Mouse (Mus musculus): Measurements from ENCODE around the gene Pdzd8. TPM values are rescaled to one million over a fixed set of nuclear protein-coding genes. Genes with fewer than 3 reads are reported as not detected.

The Pdzd8 gene
- polyA plus RNA-seq, 1 experiment, result 5.6 TPM

DNA sequence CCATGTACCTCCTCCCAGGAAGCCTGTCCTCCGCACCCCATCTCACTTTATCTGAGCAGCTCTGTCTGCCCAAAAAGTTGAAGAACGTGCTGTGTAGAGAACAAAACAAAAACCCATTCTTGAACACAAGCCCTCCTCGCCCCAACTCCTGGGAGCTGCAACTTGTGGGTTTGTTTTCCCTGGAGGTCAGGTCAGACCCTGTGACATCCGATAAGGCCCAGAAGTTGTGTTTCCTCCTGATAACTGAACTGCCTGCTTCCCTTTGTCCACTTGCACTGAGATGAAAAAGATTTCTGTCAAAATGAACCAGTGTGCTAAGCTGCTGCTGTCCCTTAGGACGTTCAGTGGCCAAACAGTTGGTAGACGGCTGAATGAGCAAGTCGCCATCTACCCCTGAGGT is 84.0 kb downstream of the Pdzd8 start:
- H3K4me1 ChIP-seq (ENCODE audit: control insufficient read depth, insufficient read depth, low read length), result no peaks in the 10 kb centered on the region
- H3K27ac ChIP-seq (ENCODE audit: insufficient read depth, low read depth, low read length), result no peak overlapping the region
- no peak overlapping the region for H3K4me3 ChIP-seq (ENCODE audit: insufficient read depth, low read depth, low read length)
- peak; percentile 2 for DNase-seq
- no peaks in the 10 kb centered on the region for H3K36me3 ChIP-seq (ENCODE audit: control insufficient read depth, insufficient read depth, low read length)
- H3K27me3 ChIP-seq (replicated peaks; ENCODE audit: control insufficient read depth, insufficient read depth, low read length), result no peaks in the 10 kb centered on the region
- 46% methylated on average over 7 of the region's 7 CpGs for WGBS
- no peak for TF ChIP-seq POLR2A (IDR thresholded peaks at IDR 0.05; ENCODE audit: low read depth, low read length)
- no peak for TF ChIP-seq CTCF (conservative IDR thresholded peaks at IDR 0.05; ENCODE audit: insufficient read depth, insufficient read length, low read depth, low read length)

DNA sequence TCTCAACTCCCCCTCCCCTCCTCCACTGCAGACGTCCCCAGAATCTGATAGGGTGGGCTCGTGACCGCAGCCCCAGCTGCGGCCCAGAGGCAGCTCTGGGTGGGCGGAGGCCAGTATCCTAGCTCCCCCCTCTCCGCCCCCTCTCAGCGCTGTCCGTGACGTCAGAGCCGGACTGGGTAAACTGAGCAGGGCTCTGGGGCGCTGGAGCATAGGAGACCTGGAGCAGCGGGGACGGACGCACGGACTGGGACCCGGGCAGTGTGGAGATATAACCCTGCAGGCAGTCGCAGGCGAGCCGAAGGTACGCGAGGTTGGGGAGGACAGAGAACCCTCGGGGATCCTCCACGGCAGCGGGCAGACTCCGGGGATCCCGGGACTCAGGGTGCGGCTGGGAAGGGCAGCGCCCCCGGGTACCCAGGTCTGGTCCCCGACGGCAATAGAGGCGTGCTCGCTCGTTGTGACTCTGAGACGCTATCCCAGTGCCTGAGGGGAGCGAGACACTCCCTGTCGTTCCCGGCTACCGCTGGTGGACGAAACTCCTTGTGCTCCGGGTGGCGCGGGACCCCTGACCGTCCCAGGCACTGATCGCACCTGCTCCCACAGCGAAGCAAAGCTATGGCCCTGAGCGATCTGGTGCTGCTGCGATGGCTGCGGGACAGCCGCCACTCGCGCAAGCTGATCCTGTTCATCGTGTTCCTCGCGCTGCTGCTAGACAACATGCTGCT is 84.7 kb downstream of the Pdzd8 start, which contains the start of gene Slc18a2:
Gene Slc18a2 (plus strand): TSS at position 179 of the 725 bp plus-strand sequence.
- DNase-seq, result no peak

DNA sequence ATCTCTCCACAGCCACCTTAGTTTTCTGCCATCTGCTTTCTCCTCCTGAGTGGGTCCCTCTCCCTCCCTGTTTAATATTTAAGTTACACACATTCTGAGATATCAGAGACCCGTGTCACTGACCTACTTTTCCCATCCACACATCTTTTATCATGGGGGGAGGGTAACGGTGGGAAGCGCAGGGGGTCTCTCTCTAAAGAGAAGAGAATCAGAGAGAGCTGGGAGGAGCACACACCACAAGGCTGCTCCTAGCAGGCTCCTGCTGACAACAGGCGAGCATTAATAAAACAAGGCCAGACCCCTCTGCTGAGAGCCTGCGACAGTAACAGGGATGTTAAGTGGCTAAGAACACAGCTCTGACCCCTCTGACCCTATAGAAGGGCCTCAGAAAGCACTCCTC is 85.9 kb downstream of the Pdzd8 start:
- WGBS, result 77% methylated on average over 5 of the region's 5 CpGs
- H3K4me3 ChIP-seq (ENCODE audit: insufficient read depth, low read depth, low read length), result no peak overlapping the region
- no peak overlapping the region for H3K27ac ChIP-seq (ENCODE audit: insufficient read depth, low read depth, low read length)
- no peaks in the 10 kb centered on the region for H3K36me3 ChIP-seq (ENCODE audit: control insufficient read depth, insufficient read depth, low read length)
- no peak for TF ChIP-seq POLR2A (IDR thresholded peaks at IDR 0.05; ENCODE audit: low read depth, low read length)
- TF ChIP-seq CTCF (conservative IDR thresholded peaks at IDR 0.05; ENCODE audit: insufficient read depth, insufficient read length, low read depth, low read length), result no peak
- no peaks in the 10 kb centered on the region for H3K27me3 ChIP-seq (replicated peaks; ENCODE audit: control insufficient read depth, insufficient read depth, low read length)
- H3K4me1 ChIP-seq (ENCODE audit: control insufficient read depth, insufficient read depth, low read length), result no peaks in the 10 kb centered on the region
- no peak for DNase-seq

More for the DNA sequence above, 84.7 kb downstream of the Pdzd8 start, which contains the start of gene Slc18a2:
- no peak for TF ChIP-seq POLR2A (IDR thresholded peaks at IDR 0.05; ENCODE audit: low read depth, low read length)
- TF ChIP-seq CTCF (conservative IDR thresholded peaks at IDR 0.05; ENCODE audit: insufficient read depth, insufficient read length, low read depth, low read length), result no peak
- Histone ChIP-seq H3K27me3 (replicated peaks; ENCODE audit: control insufficient read depth, insufficient read depth, low read length) (no peaks in the 10 kb centered on the region), H3K4me1 (ENCODE audit: control insufficient read depth, insufficient read depth, low read length) (no peaks in the 10 kb centered on the region), H3K4me3 (ENCODE audit: insufficient read depth, low read depth, low read length) (peak within 1 kb of the TSS; percentile 19; the same call in 1 of the 2 replicates), H3K36me3 (ENCODE audit: control insufficient read depth, insufficient read depth, low read length) (no peaks in the 10 kb centered on the region), H3K27ac (ENCODE audit: insufficient read depth, low read depth, low read length) (no peak within 1 kb of the TSS)
- WGBS, result 3% methylated on average over 55 of the region's 55 CpGs

DNA sequence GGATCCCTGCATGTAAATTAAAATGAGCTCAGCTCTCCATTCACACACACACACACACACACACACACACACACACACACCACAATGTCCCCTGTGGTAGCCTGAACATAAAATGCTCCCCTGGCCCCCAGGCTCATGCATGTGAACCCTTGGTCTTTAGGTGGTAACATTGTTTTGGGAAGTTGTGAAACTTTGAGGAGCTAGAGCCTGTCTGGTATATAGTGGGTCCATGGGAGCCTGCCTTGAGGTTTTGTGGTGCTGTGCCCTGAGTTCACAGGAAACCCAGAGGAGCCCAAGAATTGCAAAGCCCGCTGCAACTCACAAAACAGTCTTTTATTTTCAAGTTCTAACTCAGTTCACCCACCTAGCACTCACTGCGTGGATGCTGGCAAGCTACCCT is 92.9 kb downstream of the Pdzd8 start:
- H3K27me3 ChIP-seq (replicated peaks; ENCODE audit: control insufficient read depth, insufficient read depth, low read length), result no peaks in the 10 kb centered on the region
- no peak for DNase-seq
- no peak overlapping the region for H3K4me3 ChIP-seq (ENCODE audit: insufficient read depth, low read depth, low read length)
- no peak overlapping the region for H3K27ac ChIP-seq (ENCODE audit: insufficient read depth, low read depth, low read length)
- TF ChIP-seq CTCF (conservative IDR thresholded peaks at IDR 0.05; ENCODE audit: insufficient read depth, insufficient read length, low read depth, low read length) (no peak), POLR2A (IDR thresholded peaks at IDR 0.05; ENCODE audit: low read depth, low read length) (no peak)
- WGBS, result 70% methylated on average over 2 of the region's 2 CpGs
- H3K36me3 ChIP-seq (ENCODE audit: control insufficient read depth, insufficient read depth, low read length), result no peaks in the 10 kb centered on the region
- H3K4me1 ChIP-seq (ENCODE audit: control insufficient read depth, insufficient read depth, low read length), result no peaks in the 10 kb centered on the region

DNA sequence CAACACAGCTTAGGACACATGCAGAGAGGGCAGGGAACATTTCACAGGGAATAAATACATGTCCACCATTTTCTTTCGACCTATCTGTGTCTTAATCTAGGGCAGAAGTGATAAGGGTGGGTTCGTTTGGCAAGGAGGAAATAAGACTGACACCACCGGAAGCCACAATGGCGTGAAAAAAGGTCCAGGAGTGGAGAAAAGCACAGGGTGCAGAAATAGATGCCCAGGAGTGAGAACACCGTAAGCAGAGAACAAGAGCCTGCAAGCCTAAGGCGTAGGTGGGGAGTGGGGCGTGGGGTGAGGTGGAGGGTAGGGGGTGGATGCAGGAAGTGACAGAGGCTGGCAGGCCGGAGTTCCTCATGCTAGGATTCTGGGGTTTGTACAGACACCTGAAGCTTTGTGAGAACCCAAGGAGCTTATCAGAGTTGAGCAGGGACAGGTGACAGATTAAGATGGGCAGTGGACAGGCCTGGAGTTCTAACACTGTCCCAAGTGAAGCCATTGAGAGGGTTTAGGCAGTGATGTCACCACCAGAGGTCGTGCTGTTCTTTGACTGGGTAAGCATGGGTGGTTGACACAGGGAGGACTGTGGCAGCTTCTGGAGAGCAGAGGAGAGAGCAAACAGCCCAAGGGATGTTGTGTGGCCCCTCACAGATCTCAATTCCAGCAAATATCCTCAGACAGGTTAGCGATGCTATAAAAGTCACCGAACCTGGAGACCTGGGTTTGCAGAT is 96.9 kb downstream of the Pdzd8 start:
- no peak for DNase-seq
- Histone ChIP-seq H3K27me3 (replicated peaks; ENCODE audit: control insufficient read depth, insufficient read depth, low read length) (no peaks in the 10 kb centered on the region), H3K4me1 (ENCODE audit: control insufficient read depth, insufficient read depth, low read length) (no peaks in the 10 kb centered on the region), H3K27ac (ENCODE audit: insufficient read depth, low read depth, low read length) (no peak overlapping the region), H3K4me3 (ENCODE audit: insufficient read depth, low read depth, low read length) (no peak overlapping the region), H3K36me3 (ENCODE audit: control insufficient read depth, insufficient read depth, low read length) (no peaks in the 10 kb centered on the region)
- WGBS, result 80% methylated on average over 11 of the region's 11 CpGs
- TF ChIP-seq POLR2A (IDR thresholded peaks at IDR 0.05; ENCODE audit: low read depth, low read length), result no peak
- TF ChIP-seq CTCF (conservative IDR thresholded peaks at IDR 0.05; ENCODE audit: insufficient read depth, insufficient read length, low read depth, low read length), result no peak

DNA sequence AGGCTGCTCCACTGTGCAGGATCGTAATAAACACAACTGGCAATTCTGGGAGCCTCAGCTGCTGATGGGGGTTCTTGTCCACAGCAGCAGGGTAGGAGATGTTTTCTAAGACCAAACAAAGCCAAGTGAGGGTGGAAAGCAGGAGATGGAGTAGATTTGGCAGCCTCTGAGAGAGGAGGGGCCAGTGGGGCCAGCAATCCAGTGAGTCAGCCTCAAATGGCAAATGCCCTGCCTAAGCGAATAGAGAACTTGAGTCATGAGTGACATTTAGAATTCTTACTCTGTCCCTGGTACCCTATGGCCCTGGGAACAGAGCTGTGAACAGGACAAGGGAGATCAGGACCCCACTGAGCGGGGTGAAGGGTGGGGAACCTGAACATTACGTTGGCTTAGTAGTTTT is 97.4 kb downstream of the Pdzd8 start:
- H3K27me3 ChIP-seq (replicated peaks; ENCODE audit: control insufficient read depth, insufficient read depth, low read length), result no peaks in the 10 kb centered on the region
- no peaks in the 10 kb centered on the region for H3K36me3 ChIP-seq (ENCODE audit: control insufficient read depth, insufficient read depth, low read length)
- H3K27ac ChIP-seq (ENCODE audit: insufficient read depth, low read depth, low read length), result no peak overlapping the region
- no peak for TF ChIP-seq POLR2A (IDR thresholded peaks at IDR 0.05; ENCODE audit: low read depth, low read length)
- no peak overlapping the region for H3K4me3 ChIP-seq (ENCODE audit: insufficient read depth, low read depth, low read length)
- 91% methylated on average over 4 of the region's 4 CpGs for WGBS
- no peak for DNase-seq
- no peaks in the 10 kb centered on the region for H3K4me1 ChIP-seq (ENCODE audit: control insufficient read depth, insufficient read depth, low read length)

Other genes with a start within 250 kb of the Pdzd8 start
- not detected in 2 replicates for gene Vax1, start 175.7 kb downstream of the Pdzd8 start, polyA plus RNA-seq (2012; rRNA removed)
- gene Kcnk18, start 126.6 kb downstream of the Pdzd8 start, polyA plus RNA-seq (2012; rRNA removed), result not detected in 2 replicates
- gene Slc18a2, start 84.9 kb downstream of the Pdzd8 start, polyA plus RNA-seq (2012; rRNA removed), result 0.86 and 1.6 TPM in 2 replicates
- gene Rps12-ps3, start 23.5 kb downstream of the Pdzd8 start, polyA plus RNA-seq (2012; rRNA removed), result 1,736 and 1,795 TPM in 2 replicates
- 14.3 and 19.2 TPM in 2 replicates for gene Emx2, start 112.6 kb upstream of the Pdzd8 start, polyA plus RNA-seq (2012; rRNA removed)